Mouse (Mus musculus): ENCODE results near the gene Ccdc81.

Gene Ccdc81

DNA sequence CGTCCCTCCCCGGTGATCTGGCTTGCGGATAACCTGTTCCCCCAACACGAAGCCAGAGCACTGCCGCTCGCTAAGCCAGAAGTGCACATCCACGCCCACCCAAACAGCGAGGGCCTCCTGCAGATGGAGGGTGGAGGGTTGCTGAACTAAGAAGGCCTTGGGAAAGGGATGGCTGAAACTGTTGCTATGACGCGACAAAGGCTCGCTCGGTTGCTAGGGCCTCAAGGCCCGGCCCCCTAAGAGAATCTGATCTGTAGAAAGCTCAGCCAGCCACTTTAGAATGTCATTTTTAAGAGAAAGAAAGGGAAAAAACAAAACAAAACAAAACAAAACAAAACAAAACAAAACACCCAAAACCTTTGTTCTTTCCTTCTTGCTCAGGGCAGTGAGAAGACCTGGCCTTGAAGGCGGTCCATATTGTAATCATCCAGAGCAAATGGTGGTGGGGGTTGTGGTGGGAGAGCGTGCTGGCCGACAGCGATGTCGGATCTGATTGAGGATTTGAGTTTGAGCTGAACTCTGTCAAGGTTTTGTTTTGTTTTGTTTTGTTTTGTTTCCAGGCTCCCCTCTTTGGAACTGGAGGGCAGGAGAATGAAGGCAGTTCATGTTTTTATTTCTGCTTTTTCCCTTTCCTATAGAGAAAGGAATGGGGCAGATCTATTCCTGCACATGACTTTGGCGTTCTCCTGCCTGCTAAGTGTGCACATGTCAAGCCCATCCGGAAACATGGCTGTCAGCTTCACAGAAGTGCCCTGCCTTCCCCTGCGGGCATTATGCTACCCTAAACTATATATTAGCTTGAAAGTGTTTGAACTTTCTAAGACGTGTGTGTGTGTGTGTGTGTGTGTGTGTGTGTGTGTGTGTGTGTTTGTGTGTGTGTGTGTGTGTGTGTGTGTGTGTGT, at the start of gene Ccdc81:
TSS of gene Ccdc81 (minus strand) at position 188 of the 902 bp plus-strand sequence.
- DNase-seq, result no peak

DNA sequence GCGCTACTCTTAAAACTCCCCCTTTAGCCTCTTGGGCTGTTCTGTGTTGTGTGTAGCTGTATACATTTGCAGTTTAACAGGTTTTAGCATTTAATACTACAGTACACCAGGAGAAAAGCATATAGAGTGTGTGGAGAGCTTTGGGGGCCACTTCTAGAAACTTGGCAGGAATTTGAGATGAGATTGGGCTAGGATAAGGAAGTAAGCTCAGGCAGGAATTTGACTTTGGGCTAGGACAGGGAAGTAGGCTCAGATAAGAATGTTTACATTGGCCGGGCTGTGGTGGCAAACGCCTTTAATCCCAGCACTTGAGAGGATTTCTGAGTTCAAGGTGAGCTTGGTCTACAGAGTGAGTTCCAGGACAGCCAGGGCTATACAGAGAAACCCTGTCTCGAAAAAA, 46.0 kb upstream of the Ccdc81 start:
- no peak for DNase-seq

DNA sequence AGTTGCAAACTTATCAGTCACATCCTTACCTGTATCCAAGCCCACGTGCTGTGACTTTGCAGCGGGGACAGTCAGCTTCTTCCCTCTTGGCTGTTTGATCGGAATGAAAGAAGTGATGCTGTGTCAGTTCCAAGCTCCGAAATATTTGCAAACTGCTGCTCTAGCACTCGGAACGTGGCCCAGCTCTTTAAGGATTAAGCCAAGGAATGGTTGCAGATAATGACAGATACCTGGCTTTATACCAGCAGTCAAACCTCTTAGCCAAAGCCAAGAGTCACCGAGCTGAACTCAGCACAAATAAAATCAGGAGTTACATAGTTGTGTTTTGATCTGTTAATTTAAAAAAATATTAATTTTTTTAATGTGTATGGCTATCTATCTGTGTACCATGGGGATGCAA, 44.6 kb upstream of the Ccdc81 start:
- no peak for DNase-seq

DNA sequence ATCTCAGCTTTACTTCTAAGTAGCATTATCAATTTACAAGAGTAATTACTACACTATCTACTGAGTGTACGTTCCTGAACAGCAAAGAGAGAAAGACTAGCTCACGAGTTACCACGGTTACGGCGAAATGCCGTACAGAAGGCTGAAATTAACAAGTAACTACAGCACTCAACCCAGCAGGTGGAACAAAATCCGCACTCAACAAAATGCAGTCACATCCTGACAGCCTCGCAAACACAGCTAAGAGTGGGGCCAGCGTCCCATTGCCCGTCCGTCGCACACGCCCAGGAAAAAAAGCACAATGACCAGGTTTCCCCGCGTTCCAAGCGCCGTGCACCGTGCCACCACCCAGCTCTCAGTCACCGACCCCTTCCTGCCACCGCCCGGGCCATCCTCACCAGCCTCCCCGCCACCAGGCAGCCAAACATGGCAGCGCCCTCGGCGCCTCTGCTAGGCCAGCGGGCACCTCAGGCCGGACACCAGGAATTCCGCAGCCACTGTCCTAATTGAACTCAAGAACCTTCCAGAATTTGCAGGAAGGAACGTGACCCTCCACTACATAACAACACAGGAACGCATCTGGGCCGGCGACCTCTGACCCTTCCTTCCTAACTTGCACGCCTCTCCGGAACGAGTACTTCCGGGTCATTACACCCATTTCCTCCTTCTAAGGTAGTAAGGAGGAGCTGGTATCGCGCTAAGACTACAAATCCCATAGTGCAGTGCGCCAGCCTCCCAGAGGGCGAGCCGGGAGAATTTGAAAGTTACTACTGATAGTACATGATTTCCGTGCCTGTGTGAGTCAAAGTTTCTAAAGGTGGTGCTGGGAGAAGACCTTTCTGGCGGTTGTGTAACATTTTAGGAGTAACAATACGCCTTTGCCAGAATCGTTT, 37.4 kb upstream of the Ccdc81 start, which contains the start of gene Hikeshi:
TSS of gene Hikeshi (minus strand) at position 634 of the 893 bp plus-strand sequence.
- peak; percentile 88 to 93 for DNase-seq

DNA sequence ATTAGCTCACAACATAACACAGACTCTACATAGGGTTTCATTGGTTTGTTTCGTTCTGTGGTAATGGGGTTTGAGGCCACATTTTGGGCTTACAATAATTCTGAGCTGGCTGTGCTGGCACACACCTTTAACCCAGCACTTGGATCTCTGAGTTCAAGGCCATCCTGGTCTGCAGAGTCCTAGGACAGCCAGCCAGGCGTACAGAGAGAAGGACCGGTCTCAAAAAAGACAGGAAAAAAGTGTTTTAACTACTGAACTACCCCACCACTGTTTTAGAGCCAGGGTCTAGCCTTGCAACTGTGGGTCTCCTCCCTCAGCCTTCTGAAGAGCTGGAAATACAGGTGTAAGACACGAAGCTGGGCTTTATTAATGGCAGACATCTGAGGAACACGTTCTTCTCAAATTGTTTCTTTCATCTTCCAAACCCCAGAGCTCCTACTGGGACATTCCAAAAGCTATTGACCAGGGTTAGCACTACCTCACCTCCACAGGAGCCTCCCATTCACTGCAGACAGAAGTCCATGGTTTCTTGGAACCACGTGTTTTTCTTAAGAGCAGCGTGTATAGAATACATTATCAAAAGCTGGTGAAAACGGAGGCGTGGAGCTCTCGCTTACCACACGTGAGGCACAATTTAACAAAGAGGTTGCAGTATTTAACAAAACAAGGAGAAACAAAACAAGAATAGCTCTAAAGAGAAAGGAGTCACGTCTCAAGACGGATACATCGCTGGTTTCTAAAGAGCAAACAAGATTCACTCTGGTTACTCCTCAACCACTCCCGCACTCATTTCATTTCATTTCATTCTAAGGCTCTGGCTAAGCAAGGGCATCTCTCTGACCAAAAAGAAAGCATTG, 36.3 kb upstream of the Ccdc81 start:
- DNase-seq, result no peak

- no peak for DNase-seq
Observed at GRCm38 (mm10) chr7:89923441-89924180, 20.2 kb upstream of the Ccdc81 start.

- no peak for DNase-seq
Observed at GRCm38 (mm10) chr7:89917776-89918175, 14.3 kb upstream of the Ccdc81 start.

- DNase-seq, result no peak
Observed at GRCm38 (mm10) chr7:89916711-89917110, 13.3 kb upstream of the Ccdc81 start.

DNA sequence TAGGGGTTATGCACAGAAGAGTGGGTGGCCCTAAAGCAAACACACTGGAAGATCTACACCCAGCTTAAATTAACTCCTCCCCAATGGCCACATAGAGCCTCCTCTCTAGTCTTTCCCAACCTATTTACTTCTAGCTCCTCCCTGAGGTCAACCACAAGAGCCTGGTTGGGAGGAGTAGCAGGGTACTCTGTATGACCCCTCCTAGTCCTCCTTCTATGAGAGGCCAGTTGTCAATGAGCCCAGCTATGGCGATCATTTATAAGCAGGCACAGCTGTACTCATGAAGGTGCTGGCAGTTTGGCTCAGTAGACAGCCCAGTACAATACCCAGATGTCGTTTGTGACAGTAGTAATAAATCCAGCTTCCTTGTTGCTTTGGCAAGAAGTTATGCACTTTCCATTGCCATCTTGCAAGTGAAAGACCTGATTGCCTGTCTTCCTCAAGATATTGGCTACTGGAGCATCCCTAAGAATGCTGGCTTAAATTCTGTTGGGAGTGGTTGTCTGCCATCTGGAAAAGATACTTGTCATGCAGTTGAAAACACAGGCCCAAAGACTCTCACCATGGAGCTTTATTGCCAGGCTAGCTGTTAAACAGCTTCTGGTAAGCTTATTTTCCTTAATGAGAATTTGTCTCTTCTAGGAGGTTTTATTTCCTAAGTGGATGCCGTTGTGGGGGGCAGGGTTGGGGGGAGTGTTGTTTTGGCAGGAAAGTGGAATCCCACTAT, 10.2 kb upstream of the Ccdc81 start:
- DNase-seq, result no peak

DNA sequence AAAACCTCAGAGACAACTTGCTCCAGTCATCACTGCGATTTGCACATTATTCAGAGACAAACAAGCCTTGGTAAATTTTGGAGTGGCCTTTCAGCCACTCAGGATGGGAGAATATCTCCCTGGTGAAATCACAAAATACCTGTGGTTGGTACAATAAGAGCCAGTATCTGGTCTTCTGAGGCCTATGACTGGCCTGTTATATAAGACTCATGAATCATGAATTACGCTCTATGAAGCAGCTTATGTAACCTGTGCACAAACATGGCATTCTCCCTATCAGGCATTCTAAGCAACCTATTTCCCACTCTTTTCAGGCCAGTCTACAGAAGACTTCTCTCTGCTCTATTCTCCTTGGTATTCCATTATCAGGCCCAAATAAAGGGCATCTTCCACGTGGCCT, 8.9 kb upstream of the Ccdc81 start:
- DNase-seq, result no peak

DNA sequence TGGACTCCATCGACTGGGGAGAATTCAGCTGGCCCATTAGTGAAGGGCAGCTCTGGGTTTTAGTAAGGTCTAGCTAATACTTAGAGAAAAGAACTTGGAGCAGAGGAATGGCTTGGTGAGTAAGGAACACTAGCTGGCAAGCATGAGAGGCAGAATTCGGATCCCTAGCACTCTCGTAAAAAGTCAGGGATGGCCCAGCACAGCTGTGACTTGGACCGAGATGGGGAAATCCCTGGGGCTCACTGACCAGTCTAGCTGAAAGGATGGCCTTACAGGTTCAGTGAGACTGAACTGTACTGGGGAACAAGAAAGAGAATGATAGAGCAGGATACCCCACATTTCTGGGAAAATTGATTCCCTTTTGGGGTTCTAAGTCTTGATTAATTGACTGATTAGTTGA, 6.3 kb upstream of the Ccdc81 start:
- DNase-seq, result no peak

DNA sequence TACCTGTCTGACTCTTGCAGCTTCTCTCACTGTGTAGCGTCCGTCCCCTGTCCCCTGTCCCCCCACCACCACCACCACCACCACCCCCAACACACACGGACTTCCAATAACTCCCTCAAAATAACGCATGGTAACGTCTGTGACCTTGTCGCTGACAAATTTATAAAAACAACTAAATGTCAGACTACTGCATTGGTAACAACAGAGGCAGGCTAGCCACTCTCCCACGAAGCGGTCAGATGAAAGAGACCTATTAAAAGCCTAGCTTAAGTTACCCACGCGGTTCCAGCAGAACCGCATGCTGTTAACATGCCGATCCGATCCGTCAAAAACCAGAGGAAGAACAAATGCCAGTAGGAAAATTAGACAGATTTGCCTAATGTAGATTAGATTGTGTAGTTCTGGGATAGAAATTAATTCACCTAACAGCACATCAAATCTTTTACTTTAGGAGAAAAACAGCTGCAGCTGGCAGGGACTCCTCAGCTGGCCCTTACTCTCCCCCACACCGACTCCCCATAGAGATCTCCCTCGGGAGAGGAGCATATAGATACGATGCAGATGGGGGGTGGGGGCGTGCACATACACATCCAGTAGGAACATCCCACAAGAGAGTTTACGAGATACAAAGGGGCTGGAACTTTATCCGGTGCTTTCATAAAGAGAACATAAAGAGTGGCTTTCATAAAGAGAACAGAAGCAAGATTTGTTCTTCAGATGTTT, 5.6 kb upstream of the Ccdc81 start:
- no peak for DNase-seq

- DNase-seq, result no peak
Observed at GRCm38 (mm10) chr7:89908421-89908820, 5.0 kb upstream of the Ccdc81 start.

- peak in 1 of 2 experiments; percentile 7 for DNase-seq
Observed at GRCm38 (mm10) chr7:89907950-89908349, 4.5 kb upstream of the Ccdc81 start.

DNA sequence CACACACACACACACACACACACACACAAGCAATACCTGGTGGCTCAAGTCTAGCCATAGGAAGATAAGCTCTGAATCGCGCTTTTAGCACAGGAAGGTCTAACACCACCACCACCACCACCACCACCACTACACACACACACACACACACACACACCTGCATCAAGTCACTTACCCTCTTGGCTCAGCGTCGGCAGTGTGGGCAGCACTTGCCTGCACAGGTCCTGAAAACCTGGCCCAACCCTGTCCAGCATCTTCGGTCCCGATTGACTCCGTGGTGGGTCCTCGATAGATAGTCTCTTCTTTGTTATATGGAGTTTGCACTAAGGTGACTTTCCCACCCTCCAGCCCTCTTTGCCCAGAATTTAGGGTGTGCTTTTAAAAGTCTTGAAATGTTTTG, 422 bp downstream of the Ccdc81 start:
- no peak for DNase-seq

DNA sequence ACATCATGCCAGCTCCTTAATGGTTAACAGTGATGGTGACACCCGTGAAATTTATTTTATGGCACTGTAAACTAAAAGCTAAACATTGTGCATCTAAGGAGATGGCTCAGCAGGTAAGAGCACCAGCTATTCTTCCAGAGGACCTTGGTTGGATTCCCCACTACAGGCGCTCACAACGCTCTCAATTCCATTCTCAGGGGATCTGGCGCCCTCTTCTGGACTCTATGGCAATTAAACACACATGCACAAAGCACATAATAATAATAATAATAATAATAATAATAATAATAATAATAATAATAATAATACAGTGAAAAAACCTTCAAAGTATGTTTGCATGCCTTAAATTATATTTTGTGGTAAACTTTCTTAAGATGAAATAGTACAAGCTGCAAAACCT, 11.6 kb downstream of the Ccdc81 start:
- DNase-seq, result no peak

DNA sequence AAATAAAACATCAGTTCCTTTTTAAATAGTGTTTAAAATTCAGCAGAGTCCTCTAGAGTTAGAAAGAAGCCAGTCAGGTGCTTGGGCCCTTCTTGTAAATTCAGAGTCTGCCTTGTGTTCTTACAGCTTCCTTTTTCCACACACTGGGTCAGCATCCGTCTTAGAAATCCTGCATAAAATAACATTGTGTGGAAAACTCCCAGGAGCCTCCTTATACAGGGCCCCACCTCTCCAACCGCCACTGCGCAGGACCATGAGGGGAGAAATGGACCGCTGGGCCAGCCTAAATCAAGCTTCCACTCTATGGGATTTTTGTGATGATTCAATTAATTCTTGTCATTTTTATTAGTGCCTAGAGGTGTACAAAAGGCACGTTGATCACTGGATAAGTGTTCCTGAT, 12.0 kb downstream of the Ccdc81 start:
- no peak for DNase-seq

DNA sequence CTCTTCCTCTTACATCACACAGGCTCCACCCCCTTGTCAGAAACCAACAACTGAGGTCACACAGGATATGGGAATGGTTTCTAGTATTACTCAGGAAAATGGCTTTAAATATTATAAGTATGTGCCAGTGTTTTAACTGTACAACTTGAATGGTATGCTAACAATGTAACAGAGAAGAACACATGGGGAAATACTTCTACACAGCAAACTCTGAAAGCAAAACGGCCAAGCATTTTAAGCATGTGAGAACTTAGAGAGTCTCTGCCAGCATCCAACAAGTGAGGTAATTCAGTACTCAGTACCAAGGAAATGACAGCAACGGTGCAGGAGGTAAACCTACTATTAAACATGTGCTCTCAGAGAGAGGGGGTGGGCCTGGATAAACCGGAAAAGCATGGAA, 18.9 kb downstream of the Ccdc81 start:
- no peak for DNase-seq

DNA sequence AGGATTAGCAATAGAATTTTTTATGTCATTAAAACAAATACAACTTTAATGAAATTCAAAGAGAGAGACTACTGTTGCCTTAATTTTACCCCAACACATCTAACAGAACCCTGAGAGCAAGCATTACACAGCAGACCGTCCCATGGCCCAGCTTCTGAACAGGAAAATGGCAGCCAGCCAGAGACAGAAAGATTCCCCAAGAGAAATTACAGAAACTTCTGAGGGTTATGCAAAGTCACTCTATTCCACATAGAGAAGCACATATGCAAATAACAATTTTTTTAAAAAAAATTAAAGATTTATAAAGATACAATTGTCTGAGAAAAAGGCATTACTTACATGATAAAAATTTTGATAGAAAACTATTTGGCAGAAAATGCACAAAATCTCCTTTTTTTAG, 23.7 kb downstream of the Ccdc81 start:
- no peak for DNase-seq

- no peak for DNase-seq
Observed at GRCm38 (mm10) chr7:89867221-89867620, 36.2 kb downstream of the Ccdc81 start.

DNA sequence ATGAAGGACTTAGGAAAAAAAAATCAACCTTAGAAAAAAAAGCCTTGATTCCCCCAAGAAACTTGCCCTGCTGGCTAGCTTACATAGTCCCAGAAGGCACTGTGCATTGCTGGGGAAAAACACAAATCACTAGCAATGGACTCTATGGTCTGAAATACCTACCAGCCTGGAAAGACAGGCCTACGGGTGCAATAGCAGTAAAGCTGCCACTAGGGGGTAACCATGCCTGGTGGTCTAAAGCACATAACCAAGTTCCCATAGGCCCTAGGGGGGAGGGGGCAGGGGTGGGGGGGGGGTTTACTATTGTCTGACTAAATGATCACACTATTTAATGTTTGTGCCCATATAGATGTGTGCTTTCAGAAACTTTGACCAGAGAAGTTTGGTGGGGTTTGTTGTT, 38.7 kb downstream of the Ccdc81 start:
- DNase-seq, result no peak

Measured in thymus, adult 18-20 months (tissue).